Mouse (Mus musculus): Measurements from ENCODE around the gene Mapk1ip1l. TPM values are rescaled to one million over a fixed set of nuclear protein-coding genes. Genes with fewer than 3 reads are reported as not detected.

Gene Mapk1ip1l
- 10 to 100 TPM; 79.1 to 79.2 TPM for total RNA-seq (2021)
- long read RNA-seq, experiment 1, full-length matches to known transcripts, result 10 of 23 reads
- long read RNA-seq, experiment 1, partial matches to known transcripts, result 6 of 23 reads
- long read RNA-seq, experiment 1, other reads (novel, unspliced or antisense), result 7 of 23 reads
- long read RNA-seq, experiment 2, full-length matches to known transcripts, result 12 of 26 reads
- long read RNA-seq, experiment 2, partial matches to known transcripts, result 6 of 26 reads
- long read RNA-seq, experiment 2, other reads (novel, unspliced or antisense), result 8 of 26 reads

DNA sequence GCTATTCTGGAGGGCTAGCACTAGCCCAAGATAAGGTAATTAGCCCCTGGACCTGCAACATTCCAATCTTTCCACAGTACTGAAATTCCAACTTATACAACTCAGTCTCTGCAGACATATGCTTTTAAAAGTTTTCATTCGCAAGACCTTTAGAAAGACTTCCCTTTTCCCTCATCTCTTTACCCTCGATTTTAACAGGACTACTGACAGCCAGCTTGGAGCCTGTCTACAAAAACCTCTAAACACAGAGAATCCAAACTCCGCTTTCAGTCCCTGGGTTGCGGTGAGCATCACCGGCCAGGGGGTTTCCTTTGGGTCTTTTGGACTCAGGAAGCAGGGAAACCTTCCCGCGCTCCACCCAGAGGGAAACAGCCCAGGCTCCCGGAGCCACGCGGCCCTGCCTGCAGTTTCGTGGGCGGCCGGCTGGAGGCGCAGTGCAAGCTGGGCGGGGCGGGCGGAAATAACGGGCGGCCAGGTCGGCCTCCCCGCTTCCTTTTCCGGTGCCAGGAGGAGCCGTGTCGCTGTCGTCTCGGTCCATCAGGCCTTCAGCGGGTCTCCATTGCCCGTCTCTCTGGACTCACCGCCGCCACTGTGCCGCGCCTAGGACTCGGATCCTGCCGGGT, at the start of gene Mapk1ip1l:
TSS of gene Mapk1ip1l (plus strand) at position 482 of the 623 bp plus-strand sequence.
- DNase-seq (ENCODE audit: low spot score in 2 of 2), result peak; percentile 92 to 95

DNA sequence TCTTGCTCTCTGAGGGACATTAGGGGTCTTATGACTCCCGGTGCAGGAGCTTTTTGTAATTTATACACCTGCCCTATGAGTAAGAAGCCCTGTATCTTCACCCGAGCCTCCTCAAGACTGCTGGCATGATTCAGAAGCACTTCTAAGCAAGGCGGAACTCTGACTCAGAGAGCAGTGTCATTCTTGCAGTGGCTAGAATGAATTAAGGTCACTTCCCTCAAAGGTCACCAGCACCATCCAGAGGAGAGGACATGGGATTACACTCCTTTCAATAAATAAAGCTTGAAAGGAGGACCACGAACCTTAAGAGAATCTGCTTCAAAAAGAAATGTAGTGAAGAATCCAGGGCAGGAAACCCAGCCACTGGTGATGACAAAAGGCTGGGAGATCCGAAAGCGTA, 48.2 kb upstream of the Mapk1ip1l start:
- no peak for DNase-seq (ENCODE audit: low spot score in 2 of 2)

GRCm38 (mm10) chr14:47264866-47265265, 33.2 kb upstream of the Mapk1ip1l start:
- DNase-seq (ENCODE audit: low spot score in 2 of 2), result no peak

DNA sequence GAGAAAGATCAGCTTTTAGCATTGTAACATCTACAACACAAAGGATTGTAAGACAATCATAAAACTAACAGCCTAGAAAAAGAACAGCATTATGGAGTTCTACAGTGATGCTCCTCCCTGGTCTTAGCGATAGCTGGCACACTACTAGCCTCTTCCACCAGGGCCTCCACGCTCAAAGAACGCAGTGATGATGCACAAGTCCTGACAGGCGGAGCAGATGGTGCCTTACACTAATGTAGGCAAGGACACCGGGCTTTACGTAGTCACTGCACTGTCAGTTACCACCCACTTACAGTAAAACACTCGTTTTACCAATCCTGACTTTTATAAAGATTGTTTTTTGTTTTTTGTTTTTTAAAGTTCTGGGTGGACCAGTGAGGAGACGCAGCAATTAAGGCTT, 32.2 kb upstream of the Mapk1ip1l start:
- no peak for DNase-seq (ENCODE audit: low spot score in 2 of 2)

DNA sequence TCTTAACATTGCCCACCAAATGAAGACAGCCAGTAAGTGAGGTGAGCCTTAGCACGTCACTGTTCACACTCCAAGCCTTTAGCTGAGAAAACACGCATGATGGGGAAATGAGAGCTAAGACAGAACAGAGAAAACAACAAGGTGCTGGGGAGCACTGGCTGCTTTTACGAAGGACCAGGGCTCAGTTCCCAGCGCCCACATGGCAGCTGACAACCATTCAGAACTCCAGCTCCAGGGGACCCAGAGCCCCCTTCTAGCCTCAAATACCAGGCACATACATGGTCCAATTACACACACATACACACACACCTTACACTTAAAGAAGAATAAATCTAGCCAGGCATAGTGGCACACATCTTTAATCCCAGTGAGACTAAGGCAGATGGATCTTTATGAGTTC, 29.0 kb upstream of the Mapk1ip1l start:
- no peak for DNase-seq (ENCODE audit: low spot score in 2 of 2)

- DNase-seq (ENCODE audit: low spot score in 2 of 2), result no peak
Measured at GRCm38 (mm10) chr14:47269706-47270105, 28.4 kb upstream of the Mapk1ip1l start.

GRCm38 (mm10) chr14:47273751-47274150, 24.3 kb upstream of the Mapk1ip1l start:
- DNase-seq (ENCODE audit: low spot score in 2 of 2), result no peak

DNA sequence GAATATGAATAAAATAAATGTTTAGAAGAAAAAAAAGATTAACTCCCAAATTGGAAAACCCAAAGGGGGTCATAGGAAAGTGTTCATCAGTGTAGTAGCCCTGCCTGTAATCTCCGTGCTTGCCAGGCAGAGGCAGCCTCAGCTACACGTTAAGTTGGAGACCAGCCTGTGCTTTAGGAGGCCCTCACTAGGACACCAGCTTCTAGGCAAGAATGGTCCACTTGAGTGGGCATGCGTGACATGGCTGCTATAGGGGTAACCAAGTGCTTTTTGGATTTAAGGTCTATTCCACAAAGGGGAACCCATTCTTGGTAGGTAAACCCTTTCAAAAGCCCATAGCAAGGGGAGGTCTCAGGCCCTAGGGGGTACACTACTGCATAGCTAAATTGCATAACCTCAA, 22.6 kb upstream of the Mapk1ip1l start:
- DNase-seq (ENCODE audit: low spot score in 2 of 2), result no peak

DNA sequence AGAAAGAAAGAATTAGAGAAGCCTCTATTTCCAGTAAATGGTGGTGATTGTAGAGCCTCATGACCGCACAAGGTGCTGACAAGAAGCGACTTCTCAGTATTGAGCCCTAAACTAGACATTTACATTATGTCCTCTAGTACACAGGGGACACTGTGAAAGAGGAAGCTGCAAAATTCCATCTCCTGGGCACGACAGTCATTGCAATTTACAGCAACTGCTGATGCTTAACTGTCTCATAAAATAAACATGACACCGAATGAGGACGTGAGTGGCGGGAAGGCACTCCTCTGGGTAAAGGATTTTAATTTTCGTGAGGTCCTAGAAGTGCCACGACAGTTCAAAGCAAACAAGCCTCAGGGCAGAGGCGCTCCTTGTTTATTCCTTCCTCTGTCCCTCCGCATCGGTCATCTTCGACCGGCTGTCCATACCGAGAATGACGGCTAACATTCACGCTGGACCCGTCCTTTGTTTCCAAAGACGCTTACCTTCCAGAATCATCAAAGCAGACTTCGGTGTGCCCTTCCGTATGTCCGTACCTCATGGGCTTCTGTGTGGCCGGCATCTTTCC, 21.9 kb upstream of the Mapk1ip1l start:
- peak in 1 of 2 experiments; percentile 11 for DNase-seq (ENCODE audit: low spot score in 2 of 2)

GRCm38 (mm10) chr14:47276637-47277393, 21.3 kb upstream of the Mapk1ip1l start, which contains the start of the genes Wdhd1 and Socs4:
Wdhd1 (minus strand) TSS chr14:47276857.
Socs4 (plus strand) TSS chr14:47276931.
- peak; percentile 92 to 96 for DNase-seq (ENCODE audit: low spot score in 2 of 2)

DNA sequence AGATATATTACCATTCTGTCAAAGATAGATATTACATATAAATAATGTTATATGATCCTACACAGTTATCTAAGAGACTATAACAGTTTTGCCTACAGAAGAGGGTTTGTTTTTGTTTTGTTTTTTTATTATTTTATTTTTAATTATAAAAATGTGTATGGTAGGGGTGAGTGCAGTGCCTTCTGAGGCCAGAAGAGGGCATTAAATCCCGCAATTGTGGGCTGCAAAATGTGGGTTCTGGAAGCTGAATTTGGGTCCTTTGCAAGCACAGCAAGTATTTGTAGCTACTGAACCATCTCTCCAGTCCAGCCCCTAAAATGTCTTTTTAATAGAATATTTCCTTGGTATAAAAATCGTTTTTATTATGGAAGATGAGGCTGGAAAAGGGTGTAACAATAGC, 19.0 kb upstream of the Mapk1ip1l start:
- DNase-seq (ENCODE audit: low spot score in 2 of 2), result no peak

DNA sequence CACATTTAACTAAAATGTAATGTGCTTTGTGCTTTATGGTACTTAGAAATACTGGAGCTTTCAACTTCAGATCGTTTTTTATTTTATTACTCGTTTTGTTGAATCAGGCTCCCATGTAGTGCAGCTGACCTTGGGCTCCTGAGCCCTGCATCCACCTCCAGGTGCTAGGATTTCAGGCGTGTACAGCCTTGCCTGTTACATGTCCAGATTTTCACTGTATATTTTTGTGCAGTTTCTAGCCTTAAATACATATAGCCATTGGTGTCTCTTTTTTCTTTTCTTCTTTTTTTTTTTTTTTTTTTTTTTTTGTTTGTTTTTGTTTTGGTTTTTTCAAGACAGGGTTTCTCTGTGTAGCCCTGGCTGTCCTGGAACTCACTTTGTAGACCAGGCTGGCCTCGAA, 16.5 kb upstream of the Mapk1ip1l start:
- DNase-seq (ENCODE audit: low spot score in 2 of 2), result no peak

DNA sequence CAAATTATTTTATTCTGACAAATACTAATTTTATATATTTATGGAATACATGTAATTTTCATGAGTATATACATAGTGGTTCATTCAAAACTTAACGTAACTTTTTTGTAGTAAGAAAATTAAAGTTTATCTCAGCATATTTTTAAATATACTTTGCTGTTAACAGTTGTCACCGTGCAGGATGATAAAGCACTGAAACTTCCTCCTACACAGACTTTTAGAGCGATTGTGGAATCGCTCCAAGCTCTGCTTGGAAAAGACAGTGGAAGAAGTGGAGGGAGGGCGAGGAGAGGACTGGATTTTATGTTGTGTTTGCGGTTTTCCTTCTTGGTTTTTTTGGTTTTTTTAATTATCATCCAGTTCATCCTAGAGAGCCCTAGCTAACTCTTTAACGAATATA, 14.5 kb upstream of the Mapk1ip1l start:
- DNase-seq (ENCODE audit: low spot score in 2 of 2), result no peak

DNA sequence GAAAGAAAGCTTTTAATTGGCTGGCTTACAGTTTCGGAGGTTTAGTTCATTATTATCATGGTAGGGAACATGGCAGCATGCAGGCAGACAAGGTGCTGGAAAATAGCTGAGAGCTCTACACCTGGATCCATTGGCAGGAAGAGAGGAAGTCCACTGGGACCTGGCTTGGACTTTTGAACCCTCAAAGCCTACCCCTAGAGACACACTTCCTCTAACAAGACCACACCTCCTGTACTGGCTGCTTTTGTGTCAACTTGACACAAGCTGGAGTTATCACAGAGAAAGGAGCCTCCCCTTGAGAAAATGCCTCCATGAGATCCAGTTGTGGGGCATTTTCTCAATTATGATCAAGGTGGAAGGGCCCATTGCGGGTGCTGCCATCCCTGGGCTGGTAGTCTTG, 12.8 kb upstream of the Mapk1ip1l start:
- DNase-seq (ENCODE audit: low spot score in 2 of 2), result no peak

DNA sequence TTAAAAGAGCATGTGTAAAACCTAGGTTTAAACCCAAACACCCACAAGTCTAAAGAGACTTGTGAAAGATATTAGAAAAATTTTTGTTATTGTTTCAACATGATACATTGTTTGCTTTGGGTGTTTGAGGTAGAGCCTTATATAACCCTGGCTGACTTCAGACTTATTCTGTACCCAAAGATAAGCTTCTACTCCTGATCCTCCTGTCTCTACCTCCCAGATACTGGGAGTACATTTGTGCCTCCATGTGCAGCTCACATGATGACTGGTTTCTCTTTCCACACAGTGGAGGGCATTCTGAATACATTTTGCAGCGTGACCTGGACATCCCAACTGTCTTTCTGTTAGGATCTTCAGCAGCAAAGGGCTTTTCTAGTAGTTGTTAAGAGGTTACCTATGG, 11.9 kb upstream of the Mapk1ip1l start:
- no peak for DNase-seq (ENCODE audit: low spot score in 2 of 2)

DNA sequence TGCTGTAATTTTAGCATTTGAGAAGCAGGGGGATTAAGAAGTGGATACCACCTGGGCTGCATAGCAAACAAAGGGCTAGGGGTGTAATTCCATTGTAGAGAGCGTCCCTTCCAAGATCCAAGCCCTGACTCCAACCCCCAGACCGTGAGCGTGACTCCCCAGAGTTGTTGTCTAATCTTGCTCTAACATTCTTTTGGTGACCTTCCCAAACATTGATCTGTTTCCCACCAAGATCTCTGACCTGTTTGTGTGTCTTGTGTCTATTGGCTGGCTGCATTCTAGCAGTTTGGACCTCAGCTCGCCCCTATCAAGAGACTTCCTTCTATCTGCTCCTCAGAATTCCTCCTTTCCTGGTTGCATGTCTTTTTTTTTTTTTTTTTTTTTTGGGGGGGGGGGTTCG, 11.0 kb upstream of the Mapk1ip1l start:
- no peak for DNase-seq (ENCODE audit: low spot score in 2 of 2)

GRCm38 (mm10) chr14:47291772-47292171, 6.3 kb upstream of the Mapk1ip1l start:
- DNase-seq (ENCODE audit: low spot score in 2 of 2), result no peak

- no peak for DNase-seq (ENCODE audit: low spot score in 2 of 2)
Measured at GRCm38 (mm10) chr14:47294136-47294535, 3.9 kb upstream of the Mapk1ip1l start.

GRCm38 (mm10) chr14:47296232-47296631, 1.8 kb upstream of the Mapk1ip1l start:
- no peak for DNase-seq (ENCODE audit: low spot score in 2 of 2)

- no peak for DNase-seq (ENCODE audit: low spot score in 2 of 2)
Measured at GRCm38 (mm10) chr14:47298408-47298792, 334 bp downstream of the Mapk1ip1l start.

DNA sequence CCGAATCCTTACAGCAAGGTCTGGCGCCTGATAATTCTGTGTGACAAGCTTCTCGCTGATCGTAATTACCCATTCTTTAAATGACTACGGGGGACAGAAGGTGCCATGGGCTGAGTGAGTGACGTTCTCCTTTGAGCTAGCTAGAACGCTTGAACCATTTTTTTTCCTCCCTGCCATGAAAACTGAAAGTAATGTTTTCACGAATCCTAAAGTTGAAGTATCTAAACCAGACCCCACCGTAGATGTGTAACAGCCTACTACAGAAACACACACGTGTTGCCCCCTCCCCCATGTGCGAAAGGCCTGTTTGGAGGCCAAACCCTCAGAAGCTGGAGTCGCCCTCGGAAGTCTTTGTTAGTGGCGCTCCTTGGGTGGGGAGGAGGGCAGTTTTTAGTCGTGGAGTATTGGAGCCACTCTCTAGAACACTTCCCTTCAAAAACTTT, 774 bp downstream of the Mapk1ip1l start:
- DNase-seq (ENCODE audit: low spot score in 2 of 2), result peak in 1 of 2 experiments; percentile 24

Measured in gastrocnemius, postnatal 4 days (tissue).